Mouse (Mus musculus) hindbrain, embryonic 10.5 days (tissue): ENCODE measurements at regions not wholly inside any gene's neighbourhood (a gene's known extent, or its start where the extent isn't known, plus 50 kb on each side); places are given as distances from the start of the nearest gene placed in this dataset.

Experiments
- DNase-seq: peaks from one replicate; pipeline ENCODE4 v3.0.0-alpha.2; 2017; ENCODE audit warnings: low spot score
- H3K27ac ChIP-seq: fragments of 300-500 bp; sonication (generic); 2 replicates; pipeline ENCODE4 v1.5.1; 2016; ENCODE audit warnings: mild to moderate bottlenecking, moderate library complexity
- H3K27me3 ChIP-seq: fragments of 300-500 bp; sonication (generic); 2 replicates; pipeline ENCODE4 v1.6.1; 2016; ENCODE audit warnings: mild to moderate bottlenecking; ENCODE audit not compliant: poor library complexity, insufficient read depth, severe bottlenecking
- H3K36me3 ChIP-seq: fragments of 300-500 bp; sonication (generic); 2 replicates; pipeline ENCODE4 v1.6.1; 2016; ENCODE audit warnings: mild to moderate bottlenecking, moderate library complexity
- H3K4me1 ChIP-seq: fragments of 300-500 bp; sonication (generic); replicated peaks from 2 replicates; pipeline ENCODE4 v1.6.1; 2016; ENCODE audit warnings: mild to moderate bottlenecking
- H3K4me3 ChIP-seq: fragments of 300-500 bp; sonication (generic); 2 replicates; pipeline ENCODE4 v1.5.1; 2016; ENCODE audit warnings: mild to moderate bottlenecking, moderate library complexity
- H3K9me3 ChIP-seq: fragments of 300-500 bp; sonication (generic); 2 replicates; pipeline ENCODE4 v1.6.1; 2016; ENCODE audit warnings: mild to moderate bottlenecking, moderate library complexity
- WGBS: fragments of 180-500 bp; shearing (Covaris S2); methylation state at CpG from one replicate; pipeline ENCODE4 v1.1.7; 2016; 5-methylcytosine and 5-hydroxymethylcytosine counted together

- no peak overlapping the region for H3K27ac ChIP-seq
- WGBS: 18% methylated on average over 2 of the region's 2 CpGs
- peak; percentile 21 for DNase-seq
- no peaks in the 10 kb centered on the region for H3K9me3 ChIP-seq
- peaks cover 8% of the 10 kb centered on the region; the same call in 1 of the 2 replicates for H3K4me1 ChIP-seq
- H3K36me3 ChIP-seq: no peaks in the 10 kb centered on the region
- H3K27me3 ChIP-seq: no peaks in the 10 kb centered on the region
- H3K4me3 ChIP-seq: no peak overlapping the region
Observed at GRCm38 (mm10) chr12:14088960-14089359, 62.9 kb downstream of the Fam84a start.

- Histone ChIP-seq H3K27me3 (no peaks in the 10 kb centered on the region), H3K36me3 (no peaks in the 10 kb centered on the region), H3K27ac (no peak overlapping the region), H3K4me1 (peaks cover 8% of the 10 kb centered on the region; the same call in 1 of the 2 replicates), H3K4me3 (no peak overlapping the region), H3K9me3 (no peaks in the 10 kb centered on the region)
- DNase-seq: no peak
- 87% methylated on average over 3 of the region's 3 CpGs for WGBS
Observed at GRCm38 (mm10) chr12:14082771-14083170, 69.1 kb downstream of the Fam84a start.

- DNase-seq: no peak
- H3K27me3 ChIP-seq: no peaks in the 10 kb centered on the region
- H3K9me3 ChIP-seq: no peaks in the 10 kb centered on the region
- H3K27ac ChIP-seq: no peak overlapping the region
- no peaks in the 10 kb centered on the region for H3K36me3 ChIP-seq
- 83% methylated on average over 1 of the region's 1 CpGs for WGBS
- H3K4me3 ChIP-seq: no peak overlapping the region
- no peaks in the 10 kb centered on the region for H3K4me1 ChIP-seq
Observed at GRCm38 (mm10) chr12:14079892-14080291, 72.0 kb downstream of the Fam84a start.

GRCm38 (mm10) chr12:14069049-14069448 lies 82.8 kb downstream of the Fam84a start:
- Histone ChIP-seq H3K36me3 (no peaks in the 10 kb centered on the region), H3K4me3 (no peak overlapping the region), H3K9me3 (no peaks in the 10 kb centered on the region), H3K27ac (no peak overlapping the region), H3K4me1 (no peaks in the 10 kb centered on the region), H3K27me3 (no peaks in the 10 kb centered on the region)
- no peak for DNase-seq
- 80% methylated on average over 4 of the region's 4 CpGs for WGBS

GRCm38 (mm10) chr12:14065401-14065800 lies 86.5 kb downstream of the Fam84a start:
- DNase-seq: no peak
- no peaks in the 10 kb centered on the region for H3K4me1 ChIP-seq
- H3K27me3 ChIP-seq: no peaks in the 10 kb centered on the region
- H3K27ac ChIP-seq: no peak overlapping the region
- no peaks in the 10 kb centered on the region for H3K9me3 ChIP-seq
- 83% methylated on average over 3 of the region's 3 CpGs for WGBS
- H3K36me3 ChIP-seq: no peaks in the 10 kb centered on the region
- no peak overlapping the region for H3K4me3 ChIP-seq

GRCm38 (mm10) chr12:14063276-14063675 lies 88.6 kb downstream of the Fam84a start:
- no peak overlapping the region for H3K27ac ChIP-seq
- 84% methylated on average over 4 of the region's 4 CpGs for WGBS
- no peaks in the 10 kb centered on the region for H3K27me3 ChIP-seq
- H3K4me3 ChIP-seq: no peak overlapping the region
- no peaks in the 10 kb centered on the region for H3K4me1 ChIP-seq
- H3K36me3 ChIP-seq: no peaks in the 10 kb centered on the region
- no peak for DNase-seq
- H3K9me3 ChIP-seq: no peaks in the 10 kb centered on the region

GRCm38 (mm10) chr12:14056116-14056515 lies 95.7 kb downstream of the Fam84a start:
- H3K4me3 ChIP-seq: no peak overlapping the region
- WGBS: 85% methylated on average over 4 of the region's 4 CpGs

GRCm38 (mm10) chr12:14032363-14032762 lies 119.5 kb downstream of the Fam84a start:
- Histone ChIP-seq H3K9me3 (no peaks in the 10 kb centered on the region), H3K36me3 (no peaks in the 10 kb centered on the region), H3K27me3 (no peaks in the 10 kb centered on the region), H3K4me3 (no peak overlapping the region), H3K27ac (no peak overlapping the region), H3K4me1 (no peaks in the 10 kb centered on the region)
- no peak for DNase-seq
- WGBS: 88% methylated on average over 1 of the region's 1 CpGs

More at GRCm38 (mm10) chr12:14056116-14056515, 95.7 kb downstream of the Fam84a start:
- Histone ChIP-seq H3K9me3 (no peaks in the 10 kb centered on the region), H3K27me3 (no peaks in the 10 kb centered on the region), H3K36me3 (no peaks in the 10 kb centered on the region), H3K4me1 (no peaks in the 10 kb centered on the region), H3K27ac (no peak overlapping the region)
- DNase-seq: no peak

DNA sequence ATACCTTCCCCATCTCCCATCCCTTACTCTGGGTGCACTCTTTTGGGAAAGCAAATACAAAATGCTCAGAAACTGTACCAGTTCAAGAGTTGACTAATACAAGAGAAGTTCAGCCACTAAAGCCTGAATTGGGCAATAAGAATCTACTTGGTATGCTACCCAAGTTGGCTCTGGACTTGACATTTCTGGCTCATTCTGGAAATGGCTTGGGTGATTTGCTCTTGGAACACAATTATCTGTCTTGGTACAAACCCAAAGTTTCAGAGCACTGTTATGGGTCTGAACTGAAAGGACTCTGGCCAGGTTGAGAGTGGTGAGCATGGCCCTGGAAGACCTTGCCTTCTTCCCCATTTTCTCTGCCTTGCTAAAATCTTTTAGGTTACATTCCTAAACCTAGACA lies 136.6 kb downstream of the Fam84a start:
- H3K27ac ChIP-seq: no peak overlapping the region
- no peaks in the 10 kb centered on the region for H3K4me1 ChIP-seq
- no peak for DNase-seq
- no peak overlapping the region for H3K4me3 ChIP-seq
- H3K36me3 ChIP-seq: no peaks in the 10 kb centered on the region
- H3K27me3 ChIP-seq: no peaks in the 10 kb centered on the region
- no peaks in the 10 kb centered on the region for H3K9me3 ChIP-seq

- H3K4me1 ChIP-seq: no peaks in the 10 kb centered on the region
- no peaks in the 10 kb centered on the region for H3K9me3 ChIP-seq
- H3K36me3 ChIP-seq: no peaks in the 10 kb centered on the region
- DNase-seq: no peak
- WGBS: 77% methylated on average over 1 of the region's 1 CpGs
- H3K27me3 ChIP-seq: no peaks in the 10 kb centered on the region
- H3K4me3 ChIP-seq: no peak overlapping the region
- no peak overlapping the region for H3K27ac ChIP-seq
Observed at GRCm38 (mm10) chr12:14005991-14006390, 145.9 kb downstream of the Fam84a start.

DNA sequence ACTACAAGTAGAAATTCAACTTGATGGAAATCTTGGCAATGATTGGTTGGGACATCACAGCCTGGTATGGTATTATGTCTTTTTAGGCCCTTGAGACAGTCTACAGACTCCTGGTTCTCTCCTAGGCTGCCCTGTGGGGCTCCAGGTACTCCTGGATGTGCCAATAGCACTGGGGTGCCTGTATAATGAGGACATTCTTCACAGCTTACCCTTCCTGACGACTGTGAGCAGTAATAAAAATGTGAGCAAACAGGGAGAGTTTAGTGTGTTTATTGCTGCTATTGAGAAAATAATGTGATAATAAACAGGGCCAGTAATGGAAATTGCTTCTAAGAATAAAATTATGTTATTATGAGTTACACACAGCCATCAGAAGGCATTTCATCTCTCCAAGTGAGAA lies 150.2 kb downstream of the Fam84a start:
- Histone ChIP-seq H3K9me3 (no peaks in the 10 kb centered on the region), H3K27ac (no peak overlapping the region), H3K4me3 (no peak overlapping the region), H3K36me3 (no peaks in the 10 kb centered on the region), H3K4me1 (no peaks in the 10 kb centered on the region), H3K27me3 (no peaks in the 10 kb centered on the region)
- WGBS: 56% methylated on average over 1 of the region's 1 CpGs
- no peak for DNase-seq

DNA sequence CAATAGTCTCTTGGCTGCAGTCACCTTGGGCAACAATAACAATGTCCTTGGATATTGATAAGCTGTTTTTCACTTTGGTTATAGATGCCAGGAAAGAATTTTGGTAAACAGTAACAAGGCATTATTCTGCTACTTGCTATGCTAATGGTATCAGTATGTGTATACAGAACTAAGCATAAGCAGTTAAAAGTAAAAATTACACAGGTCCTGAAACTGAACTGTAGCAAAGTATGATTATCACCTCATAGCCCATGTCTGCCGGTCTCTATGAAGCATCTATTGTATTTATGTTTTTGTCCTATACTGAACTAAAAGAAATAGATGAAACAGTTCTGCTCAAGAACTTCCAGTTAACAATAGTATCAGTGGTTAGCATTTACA lies 167.5 kb downstream of the Fam84a start:
- H3K27me3 ChIP-seq: no peaks in the 10 kb centered on the region
- peaks cover 20% of the 10 kb centered on the region for H3K4me1 ChIP-seq
- no peaks in the 10 kb centered on the region for H3K9me3 ChIP-seq
- DNase-seq: no peak
- H3K36me3 ChIP-seq: no peaks in the 10 kb centered on the region
- 72% methylated on average over 1 of the region's 1 CpGs for WGBS
- H3K4me3 ChIP-seq: no peak overlapping the region
- peak overlapping the region; percentile 67 for H3K27ac ChIP-seq

- WGBS: 59% methylated on average over 7 of the region's 7 CpGs
- Histone ChIP-seq H3K27me3 (no peaks in the 10 kb centered on the region), H3K4me1 (peaks cover 20% of the 10 kb centered on the region), H3K4me3 (no peak overlapping the region), H3K27ac (peak overlapping the region; percentile 75), H3K36me3 (no peaks in the 10 kb centered on the region), H3K9me3 (no peaks in the 10 kb centered on the region)
- no peak for DNase-seq
Observed at GRCm38 (mm10) chr12:13983631-13984395, 168.0 kb downstream of the Fam84a start.

DNA sequence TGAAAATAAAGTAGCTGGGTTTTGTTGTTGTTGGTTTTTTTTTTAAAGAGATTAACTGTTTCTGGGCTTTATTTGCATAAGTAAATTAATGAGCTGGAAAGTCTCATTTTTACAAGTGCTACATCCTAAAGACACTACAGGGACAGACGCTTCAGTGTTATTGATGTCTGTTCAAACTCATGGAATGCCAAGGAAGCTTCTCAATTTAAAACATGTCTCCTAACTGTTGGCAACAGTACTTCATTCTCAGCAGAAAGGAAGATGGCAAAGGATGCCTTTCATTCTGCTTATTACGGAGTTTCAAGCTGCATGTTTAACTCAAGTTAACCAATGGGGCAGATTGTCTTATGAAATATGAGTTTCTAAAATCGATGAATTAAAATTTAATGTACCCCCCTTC lies 187.3 kb downstream of the Fam84a start:
- Histone ChIP-seq H3K9me3 (no peaks in the 10 kb centered on the region), H3K4me3 (no peak overlapping the region), H3K36me3 (no peaks in the 10 kb centered on the region), H3K27ac (no peak overlapping the region), H3K4me1 (no peaks in the 10 kb centered on the region), H3K27me3 (no peaks in the 10 kb centered on the region)
- WGBS: 92% methylated on average over 3 of the region's 3 CpGs
- no peak for DNase-seq
